Mouse (Mus musculus): ENCODE results near the gene Zbtb16.

- no peak for TF ChIP-seq CTCF (conservative IDR thresholded peaks at IDR 0.05 in 1 of 2, IDR thresholded peaks at IDR 0.05 in 1 of 2; ENCODE audit: low read depth in 2 of 2, low read length in 2 of 2)
- TF ChIP-seq USF2 (conservative IDR thresholded peaks at IDR 0.05; ENCODE audit: low read depth, low read length): no peak
- TF ChIP-seq EP300 (IDR thresholded peaks at IDR 0.05; ENCODE audit: low read length): no peak
- no peak for TF ChIP-seq MEF2A (IDR thresholded peaks at IDR 0.05; ENCODE audit: borderline replicate concordance, low read depth, low read length)
- peak; percentile 73 for TF ChIP-seq ZNF384 (IDR thresholded peaks at IDR 0.05; ENCODE audit: low read depth, low read length)
- TF ChIP-seq NRF1 (IDR thresholded peaks at IDR 0.05; ENCODE audit: low read depth, low read length): no peak
- no peak for TF ChIP-seq POLR2A (IDR thresholded peaks at IDR 0.05; ENCODE audit: low read depth, low read length)
- TF ChIP-seq SIN3A (IDR thresholded peaks at IDR 0.05; ENCODE audit: low read length): no peak
- no peak for TF ChIP-seq ELF1 (IDR thresholded peaks at IDR 0.05; ENCODE audit: low read depth, low read length)
- TF ChIP-seq MYC (IDR thresholded peaks at IDR 0.05; ENCODE audit: low read depth, low read length): no peak
- no peak for TF ChIP-seq USF1 (IDR thresholded peaks at IDR 0.05; ENCODE audit: low read depth, low read length)
Observed at GRCm38 (mm10) chr9:48711826-48712225, 124.2 kb downstream of the Zbtb16 start.
